19 mouse cellular contexts compared by ENCODE assay signal in genomic region chr7:45212356-45212755, GRCm38 (mm10). TPM values are rescaled to one million over a fixed set of nuclear protein-coding genes. Genes with fewer than 3 reads are reported as not detected.
DNase-seq lines count a peak whose midpoint lies in the region; ATAC-seq and TF ChIP-seq lines count a peak whose summit lies in the region.
"Had no signal": no experiment of that assay in that cellular context is flagged by ENCODE, and none has a peak within 500 bp of the region (broad histone marks: within the 10 kb centered on the region; RNA-seq: fewer than 3 reads in every experiment).

No protein-coding gene starts in this region.

- no peak for ATAC-seq in hindbrain, embryonic 16.5 days
- no peak for ATAC-seq in hindbrain, embryonic 14.5 days (ENCODE audit: low FRiP score)
- ATAC-seq in embryonic facial prominence, embryonic 14.5 days (ENCODE audit: low read depth), result no peak
- ATAC-seq in liver, embryonic 15.5 days (ENCODE audit: insufficient read depth), result no peak
- ATAC-seq in forebrain, embryonic 16.5 days, result no peak

- TF ChIP-seq EP300 in ES-Bruce4 (IDR thresholded peaks at IDR 0.05; ENCODE audit: insufficient read depth, low read depth, low read length), result no peak

- no peak for TF ChIP-seq CTCF in ES-Bruce4 (IDR thresholded peaks at IDR 0.05; ENCODE audit: low read depth, low read length)

- no peak for TF ChIP-seq POLR2A in ES-Bruce4 (IDR thresholded peaks at IDR 0.05; ENCODE audit: insufficient read depth, low read length)

- no peak overlapping the region for H3K4me3 ChIP-seq in hindbrain, embryonic 16.5 days (ENCODE audit: low read length)
- no peak overlapping the region for H3K4me3 ChIP-seq in hindbrain, embryonic 14.5 days (replicated peaks; ENCODE audit: low read length)
- H3K4me3 ChIP-seq in ES-Bruce4 (ENCODE audit: low read depth, low read length), result peak overlapping the region; percentile 24
- no peak overlapping the region for H3K4me3 ChIP-seq in embryonic facial prominence, embryonic 14.5 days (ENCODE audit: low read depth, low read length)
- H3K4me3 ChIP-seq in liver, embryonic 15.5 days (replicated peaks), result peak overlapping the region; percentile 30; the same call in 1 of the 2 replicates
- H3K4me3 ChIP-seq in forebrain, embryonic 16.5 days (replicated peaks; ENCODE audit: low read length), result no peak overlapping the region
- H3K4me3 ChIP-seq: layer of hippocampus, adult 2 months had no signal

- peaks cover 17% of the 10 kb centered on the region for H3K4me1 ChIP-seq in hindbrain, embryonic 16.5 days (ENCODE audit: control insufficient read depth, insufficient read depth, low read depth, low read length)
- H3K4me1 ChIP-seq in hindbrain, embryonic 14.5 days (replicated peaks; ENCODE audit: control insufficient read depth, insufficient read depth, low read length), result peaks cover 9% of the 10 kb centered on the region
- H3K4me1 ChIP-seq in ES-Bruce4 (ENCODE audit: control insufficient read depth, insufficient read depth, low read length), result peaks cover 1% of the 10 kb centered on the region
- peaks cover 10% of the 10 kb centered on the region for H3K4me1 ChIP-seq in embryonic facial prominence, embryonic 14.5 days (ENCODE audit: control insufficient read depth, insufficient read depth, low read length)
- H3K4me1 ChIP-seq in liver, embryonic 15.5 days (replicated peaks), result peaks cover 30% of the 10 kb centered on the region
- H3K4me1 ChIP-seq in forebrain, embryonic 16.5 days (replicated peaks; ENCODE audit: control insufficient read depth, insufficient read depth, low read length), result peaks cover 26% of the 10 kb centered on the region

- no peaks in the 10 kb centered on the region for H3K36me3 ChIP-seq in hindbrain, embryonic 16.5 days (ENCODE audit: control insufficient read depth, insufficient read depth, low read length)
- H3K36me3 ChIP-seq in hindbrain, embryonic 14.5 days (replicated peaks; ENCODE audit: control insufficient read depth, insufficient read depth), result no peaks in the 10 kb centered on the region
- no peaks in the 10 kb centered on the region for H3K36me3 ChIP-seq in ES-Bruce4 (ENCODE audit: control insufficient read depth, insufficient read depth, low read length, poor library complexity, severe bottlenecking)
- H3K36me3 ChIP-seq in embryonic facial prominence, embryonic 14.5 days (ENCODE audit: control insufficient read depth, insufficient read depth, low read length), result peaks cover 3% of the 10 kb centered on the region; the same call in 1 of the 2 replicates
- H3K36me3 ChIP-seq in liver, embryonic 15.5 days (replicated peaks), result no peaks in the 10 kb centered on the region
- no peaks in the 10 kb centered on the region for H3K36me3 ChIP-seq in forebrain, embryonic 16.5 days (ENCODE audit: control insufficient read depth, insufficient read depth)
- H3K36me3 ChIP-seq: forebrain, embryonic 12.5 days had no signal

- no peak overlapping the region for H3K9ac ChIP-seq in hindbrain, embryonic 16.5 days (ENCODE audit: low read depth, low read length)
- no peak overlapping the region for H3K9ac ChIP-seq in hindbrain, embryonic 14.5 days
- H3K9ac ChIP-seq in ES-Bruce4 (ENCODE audit: low read depth, poor library complexity, severe bottlenecking), result no peak overlapping the region
- no peak overlapping the region for H3K9ac ChIP-seq in embryonic facial prominence, embryonic 14.5 days (ENCODE audit: low read depth, low read length)
- H3K9ac ChIP-seq in liver, embryonic 15.5 days, result no peak overlapping the region
- no peak overlapping the region for H3K9ac ChIP-seq in forebrain, embryonic 16.5 days (replicated peaks; ENCODE audit: low read depth, low read length)
- H3K9ac ChIP-seq: forebrain, embryonic 12.5 days had no signal

- no peaks in the 10 kb centered on the region for H3K9me3 ChIP-seq in hindbrain, embryonic 16.5 days (ENCODE audit: control insufficient read depth, low read length)
- no peaks in the 10 kb centered on the region for H3K9me3 ChIP-seq in hindbrain, embryonic 14.5 days (ENCODE audit: control insufficient read depth, low read length)
- no peaks in the 10 kb centered on the region for H3K9me3 ChIP-seq in ES-Bruce4 (replicated peaks; ENCODE audit: control insufficient read depth, insufficient read depth, low read length, poor library complexity, severe bottlenecking)
- H3K9me3 ChIP-seq in embryonic facial prominence, embryonic 14.5 days (ENCODE audit: control insufficient read depth, low read length), result 0 out of 2 replicates have a peak, but pooled peaks cover 3% of the 10 kb centered on the region
- H3K9me3 ChIP-seq in liver, embryonic 15.5 days (replicated peaks), result no peaks in the 10 kb centered on the region
- no peaks in the 10 kb centered on the region; the same call in 1 of the 2 replicates for H3K9me3 ChIP-seq in forebrain, embryonic 16.5 days (ENCODE audit: control insufficient read depth, low read length)
- H3K9me3 ChIP-seq: midbrain, embryonic 10.5 days had no signal

- H3K27ac ChIP-seq in hindbrain, embryonic 16.5 days (ENCODE audit: low read depth, low read length), result no peak overlapping the region
- H3K27ac ChIP-seq in hindbrain, embryonic 14.5 days, result no peak overlapping the region
- no peak overlapping the region for H3K27ac ChIP-seq in ES-Bruce4 (ENCODE audit: insufficient read depth, low read length)
- no peak overlapping the region for H3K27ac ChIP-seq in embryonic facial prominence, embryonic 14.5 days (replicated peaks; ENCODE audit: low read depth, low read length)
- H3K27ac ChIP-seq in liver, embryonic 15.5 days (replicated peaks), result no peak overlapping the region
- H3K27ac ChIP-seq in forebrain, embryonic 16.5 days (ENCODE audit: low read length), result no peak overlapping the region
- H3K27ac ChIP-seq: forebrain, embryonic 12.5 days; layer of hippocampus, adult 2 months; midbrain, embryonic 10.5 days had no signal

- peaks cover 22% of the 10 kb centered on the region for H3K27me3 ChIP-seq in hindbrain, embryonic 16.5 days (replicated peaks; ENCODE audit: control insufficient read depth, insufficient read depth, low read length)
- H3K27me3 ChIP-seq in hindbrain, embryonic 14.5 days (ENCODE audit: control insufficient read depth, insufficient read depth, low read length), result peaks cover 25% of the 10 kb centered on the region
- H3K27me3 ChIP-seq in ES-Bruce4 (ENCODE audit: control insufficient read depth, insufficient read depth, low read length, poor library complexity, severe bottlenecking), result no peaks in the 10 kb centered on the region
- H3K27me3 ChIP-seq in embryonic facial prominence, embryonic 14.5 days (replicated peaks; ENCODE audit: control insufficient read depth, insufficient read depth, low read length), result peaks cover 21% of the 10 kb centered on the region
- H3K27me3 ChIP-seq in liver, embryonic 15.5 days, result peaks cover 60% of the 10 kb centered on the region
- peaks cover 15% of the 10 kb centered on the region for H3K27me3 ChIP-seq in forebrain, embryonic 16.5 days (replicated peaks; ENCODE audit: control insufficient read depth, insufficient read depth, low read length)

- 73% methylated on average over 7 of the region's 7 CpGs for WGBS in hindbrain, embryonic 16.5 days
- whole genome bisulfite sequencing in hindbrain, embryonic 14.5 days, result 76% methylated on average over 7 of the region's 7 CpGs
- 73% methylated on average over 7 of the region's 7 CpGs for WGBS in embryonic facial prominence, embryonic 14.5 days
- WGBS in liver, embryonic 15.5 days (ENCODE audit: insufficient replicate concordance), result 52% methylated on average over 7 of the region's 7 CpGs
- WGBS in forebrain, embryonic 16.5 days, result 80% methylated on average over 7 of the region's 7 CpGs

- peak overlapping the region; percentile 19 for H3K4me2 ChIP-seq in hindbrain, embryonic 16.5 days (ENCODE audit: low read length)
- no peak overlapping the region for H3K4me2 ChIP-seq in hindbrain, embryonic 14.5 days (replicated peaks)
- H3K4me2 ChIP-seq in embryonic facial prominence, embryonic 14.5 days (ENCODE audit: low read depth, low read length), result 0 out of 2 replicates have a peak overlapping the region, but pooled peaks have one; percentile 35
- peak overlapping the region; percentile 65 for H3K4me2 ChIP-seq in liver, embryonic 15.5 days
- H3K4me2 ChIP-seq in forebrain, embryonic 16.5 days (ENCODE audit: low read length), result no peak overlapping the region

- no peak for DNase-seq in hindbrain, embryonic 14.5 days (ENCODE audit: low spot score)
- DNase-seq in embryonic facial prominence, embryonic 14.5 days (ENCODE audit: low spot score), result no peak
- DNase-seq in frontal cortex, adult 2 months (ENCODE audit: extremely low spot score in 1 of 2, low spot score in 1 of 2), result no peak
- DNase-seq in frontal cortex, postnatal 14 days (ENCODE audit: low spot score in 2 of 2), result no peak
- DNase-seq: cerebellum, adult 8-10 months; heart, adult 11 months; kidney, adult 18-20 months; left cerebral cortex, postnatal 4 days; lung, postnatal 10 days; right cerebral cortex, postnatal 25 days; thymus, postnatal 36 days had no signal

RNA-seq across cellular contexts. Expression of gene Dkkl1, which starts 0.4 kb away (rescaled TPM):
- polyA plus RNA-seq in hindbrain, embryonic 16.5 days (2015; fragmentation: Nextera tagmentation; extraction: Ambion mirVana), result 13.6 and 18.4 TPM in 2 replicates
- 8.7 and 11.3 TPM in 2 replicates for polyA plus RNA-seq in hindbrain, embryonic 14.5 days (2014; fragmentation: Nextera tagmentation; extraction: Ambion mirVana)
- polyA plus RNA-seq in ES-Bruce4 (2011; ENCODE audit: insufficient read depth, insufficient read length, low read depth, missing spikeins), result 4.2 and 8.6 TPM in 2 replicates
- polyA plus RNA-seq in embryonic facial prominence, embryonic 14.5 days (2014; fragmentation: Nextera tagmentation; extraction: Ambion mirVana), result 6.3 and 8.5 TPM in 2 replicates
- 2.0 and 2.4 TPM in 2 replicates for polyA plus RNA-seq in liver, embryonic 15.5 days (2015; fragmentation: Nextera tagmentation; extraction: Ambion mirVana)
- polyA plus RNA-seq in frontal cortex, adult 2 months (2012; rRNA removed), result 29.5 and 29.9 TPM in 2 replicates
- 1.1 and 2.2 TPM in 2 replicates for polyA plus RNA-seq in forebrain, embryonic 16.5 days (2015; fragmentation: Nextera tagmentation; extraction: Ambion mirVana)
- polyA plus RNA-seq: heart, postnatal 0 days had no signal

RNA-seq across cellular contexts. Expression of gene Tead2, which starts 3.2 kb away (rescaled TPM):
- 46.9 and 54.1 TPM in 2 replicates for polyA plus RNA-seq in hindbrain, embryonic 16.5 days (2015; fragmentation: Nextera tagmentation; extraction: Ambion mirVana)
- 37.7 and 48.0 TPM in 2 replicates for polyA plus RNA-seq in hindbrain, embryonic 14.5 days (2014; fragmentation: Nextera tagmentation; extraction: Ambion mirVana)
- 147 and 152 TPM in 2 replicates for polyA plus RNA-seq in ES-Bruce4 (2011; ENCODE audit: insufficient read depth, insufficient read length, low read depth, missing spikeins)
- 112 and 142 TPM in 2 replicates for polyA plus RNA-seq in embryonic facial prominence, embryonic 14.5 days (2014; fragmentation: Nextera tagmentation; extraction: Ambion mirVana)
- polyA plus RNA-seq in liver, embryonic 15.5 days (2015; fragmentation: Nextera tagmentation; extraction: Ambion mirVana), result 6.6 and 7.0 TPM in 2 replicates
- polyA plus RNA-seq in frontal cortex, adult 2 months (2012; rRNA removed), result 6.0 and 9.6 TPM in 2 replicates
- polyA plus RNA-seq in forebrain, embryonic 16.5 days (2015; fragmentation: Nextera tagmentation; extraction: Ambion mirVana), result 73.1 and 79.5 TPM in 2 replicates

RNA-seq across cellular contexts. Expression of gene Ccdc155, which starts 7.7 kb away (rescaled TPM):
- 0.54 and 0.65 TPM in 2 replicates for polyA plus RNA-seq in hindbrain, embryonic 16.5 days (2015; fragmentation: Nextera tagmentation; extraction: Ambion mirVana)
- 0.50 and 0.57 TPM in 2 replicates for polyA plus RNA-seq in hindbrain, embryonic 14.5 days (2014; fragmentation: Nextera tagmentation; extraction: Ambion mirVana)
- 2.2 and 2.6 TPM in 2 replicates for polyA plus RNA-seq in ES-Bruce4 (2011; ENCODE audit: insufficient read depth, insufficient read length, low read depth, missing spikeins)
- 1.5 TPM in 2 replicates for polyA plus RNA-seq in embryonic facial prominence, embryonic 14.5 days (2014; fragmentation: Nextera tagmentation; extraction: Ambion mirVana)
- polyA plus RNA-seq in liver, embryonic 15.5 days (2015; fragmentation: Nextera tagmentation; extraction: Ambion mirVana), result 0.07 and 0.13 TPM in 2 replicates
- 4.1 TPM in 2 replicates for polyA plus RNA-seq in frontal cortex, adult 2 months (2012; rRNA removed)
- polyA plus RNA-seq in forebrain, embryonic 16.5 days (2015; fragmentation: Nextera tagmentation; extraction: Ambion mirVana), result 0.58 and 0.95 TPM in 2 replicates

RNA-seq across cellular contexts. Expression of gene Cd37, which starts 26.6 kb away (rescaled TPM):
- polyA plus RNA-seq in hindbrain, embryonic 16.5 days (2015; fragmentation: Nextera tagmentation; extraction: Ambion mirVana), result 1.3 and 1.4 TPM in 2 replicates
- polyA plus RNA-seq in hindbrain, embryonic 14.5 days (2014; fragmentation: Nextera tagmentation; extraction: Ambion mirVana), result 0.94 and 1.2 TPM in 2 replicates
- 2.2 and 3.4 TPM in 2 replicates for polyA plus RNA-seq in ES-Bruce4 (2011; ENCODE audit: insufficient read depth, insufficient read length, low read depth, missing spikeins)
- polyA plus RNA-seq in embryonic facial prominence, embryonic 14.5 days (2014; fragmentation: Nextera tagmentation; extraction: Ambion mirVana), result 2.4 and 4.8 TPM in 2 replicates
- 15.1 and 16.7 TPM in 2 replicates for polyA plus RNA-seq in liver, embryonic 15.5 days (2015; fragmentation: Nextera tagmentation; extraction: Ambion mirVana)
- polyA plus RNA-seq in frontal cortex, adult 2 months (2012; rRNA removed), result 10.3 and 11.2 TPM in 2 replicates
- 1.5 and 1.6 TPM in 2 replicates for polyA plus RNA-seq in forebrain, embryonic 16.5 days (2015; fragmentation: Nextera tagmentation; extraction: Ambion mirVana)

RNA-seq across cellular contexts. Expression of gene Slc6a16, which starts 28.5 kb away (rescaled TPM):
- polyA plus RNA-seq in hindbrain, embryonic 16.5 days (2015; fragmentation: Nextera tagmentation; extraction: Ambion mirVana), result 0.89 and 2.0 TPM in 2 replicates
- 0.33 and 0.67 TPM in 2 replicates for polyA plus RNA-seq in hindbrain, embryonic 14.5 days (2014; fragmentation: Nextera tagmentation; extraction: Ambion mirVana)
- 0.55 and 0.63 TPM in 2 replicates for polyA plus RNA-seq in ES-Bruce4 (2011; ENCODE audit: insufficient read depth, insufficient read length, low read depth, missing spikeins)
- 0.11 and 0.38 TPM in 2 replicates for polyA plus RNA-seq in embryonic facial prominence, embryonic 14.5 days (2014; fragmentation: Nextera tagmentation; extraction: Ambion mirVana)
- not detected in 2 replicates for polyA plus RNA-seq in liver, embryonic 15.5 days (2015; fragmentation: Nextera tagmentation; extraction: Ambion mirVana)
- 1.1 and 1.2 TPM in 2 replicates for polyA plus RNA-seq in frontal cortex, adult 2 months (2012; rRNA removed)
- 0.30 and 0.47 TPM in 2 replicates for polyA plus RNA-seq in forebrain, embryonic 16.5 days (2015; fragmentation: Nextera tagmentation; extraction: Ambion mirVana)
- polyA plus RNA-seq: heart, postnatal 0 days had no signal

Comparison
In these comparisons a context has a peak if more than half of its experiments do, and no peak if none do; other contexts are left out.
1. H3K4me2 ChIP-seq: peak in hindbrain, embryonic 16.5 days (single experiment), embryonic facial prominence, embryonic 14.5 days (single experiment) and liver, embryonic 15.5 days (single experiment); none in hindbrain, embryonic 14.5 days (single experiment) and forebrain, embryonic 16.5 days (single experiment).
2. H3K4me3 ChIP-seq: peak in ES-Bruce4 (single experiment) and liver, embryonic 15.5 days (single experiment); none in hindbrain, embryonic 16.5 days (single experiment), hindbrain, embryonic 14.5 days (single experiment), embryonic facial prominence, embryonic 14.5 days (single experiment) and forebrain, embryonic 16.5 days (single experiment).